Mouse (Mus musculus) kidney, postnatal 0 days (tissue): ENCODE data around the gene Hmgb1. TPM values are rescaled to one million over a fixed set of nuclear protein-coding genes. Genes with fewer than 3 reads are reported as not detected.

Experiments used
- ATAC-seq: fragments of 200-750 bp; cut with Nextera tagmentation; replicated peaks from 2 replicates; pipeline ENCODE4 v1.8.0; 2017; ENCODE audit warnings: low read depth, moderate number of reproducible peaks, moderate TSS enrichment, moderate library complexity; ENCODE audit not compliant: low FRiP score
- DNase-seq: peaks from one replicate; pipeline ENCODE4 v3.0.0-alpha.2; 2016; ENCODE audit warnings: low spot score
- H3K27ac ChIP-seq: fragments of 300-500 bp; sonication (generic); 2 replicates; pipeline ENCODE4 v1.5.1; 2014; ENCODE audit warnings: mild to moderate bottlenecking
- H3K27me3 ChIP-seq: fragments of 300-500 bp; sonication (generic); 2 replicates; pipeline ENCODE4 v1.6.1; 2014; ENCODE audit warnings: low read length, mixed read lengths; ENCODE audit not compliant: insufficient read depth
- H3K36me3 ChIP-seq: fragments of 300-500 bp; sonication (generic); 2 replicates; pipeline ENCODE4 v1.6.1; 2014; ENCODE audit warnings: low read length, mixed read lengths; ENCODE audit not compliant: insufficient read depth
- H3K4me1 ChIP-seq: fragments of 300-500 bp; sonication (generic); replicated peaks from 2 replicates; pipeline ENCODE4 v1.6.1; 2014; ENCODE audit warnings: antibody characterized with exemption, low read length, mixed read lengths; ENCODE audit not compliant: insufficient read depth
- H3K4me2 ChIP-seq: fragments of 300-500 bp; sonication (generic); 2 replicates; pipeline ENCODE4 v1.6.1; 2014; ENCODE audit warnings: mild to moderate bottlenecking, low read length, moderate library complexity, mixed read lengths
- H3K4me3 ChIP-seq: fragments of 300-500 bp; sonication (generic); replicated peaks from 2 replicates; pipeline ENCODE4 v1.5.1; 2014; ENCODE audit warnings: low read depth, low read length
- H3K9ac ChIP-seq: fragments of 300-500 bp; sonication (generic); 2 replicates; pipeline ENCODE4 v1.6.1; 2014; ENCODE audit warnings: low read depth, low read length
- H3K9me3 ChIP-seq: fragments of 300-500 bp; sonication (generic); replicated peaks from 2 replicates; pipeline ENCODE4 v1.6.1; 2016; ENCODE audit warnings: low read length, inconsistent platforms, mixed read lengths
- CTCF ChIP-seq: IDR thresholded peaks from 2 replicates; pipeline ENCODE4 v1.5.1; 2016; ENCODE audit warnings: antibody characterized with exemption, low read depth, mild to moderate bottlenecking, moderate library complexity
- WGBS: fragments of 180-500 bp; shearing (Covaris S2); extraction: QIAGEN DNeasy Blood & Tissue Kit; methylation state at CpG from one replicate; pipeline ENCODE4 v1.1.7; 2014; 5-methylcytosine and 5-hydroxymethylcytosine counted together
- polyA plus RNA-seq: library from polyadenylated mRNA; unstranded; fragments of >200 nt; fragmentation: Nextera tagmentation; extraction: Ambion mirVana; gene quantifications from 2 replicates; pipeline ENCODE4 v1.2.1, GENCODE M21; 2015

The Hmgb1 gene
- polyA plus RNA-seq, 1 experiment from 2014 or later = 1,196 TPM

DNA sequence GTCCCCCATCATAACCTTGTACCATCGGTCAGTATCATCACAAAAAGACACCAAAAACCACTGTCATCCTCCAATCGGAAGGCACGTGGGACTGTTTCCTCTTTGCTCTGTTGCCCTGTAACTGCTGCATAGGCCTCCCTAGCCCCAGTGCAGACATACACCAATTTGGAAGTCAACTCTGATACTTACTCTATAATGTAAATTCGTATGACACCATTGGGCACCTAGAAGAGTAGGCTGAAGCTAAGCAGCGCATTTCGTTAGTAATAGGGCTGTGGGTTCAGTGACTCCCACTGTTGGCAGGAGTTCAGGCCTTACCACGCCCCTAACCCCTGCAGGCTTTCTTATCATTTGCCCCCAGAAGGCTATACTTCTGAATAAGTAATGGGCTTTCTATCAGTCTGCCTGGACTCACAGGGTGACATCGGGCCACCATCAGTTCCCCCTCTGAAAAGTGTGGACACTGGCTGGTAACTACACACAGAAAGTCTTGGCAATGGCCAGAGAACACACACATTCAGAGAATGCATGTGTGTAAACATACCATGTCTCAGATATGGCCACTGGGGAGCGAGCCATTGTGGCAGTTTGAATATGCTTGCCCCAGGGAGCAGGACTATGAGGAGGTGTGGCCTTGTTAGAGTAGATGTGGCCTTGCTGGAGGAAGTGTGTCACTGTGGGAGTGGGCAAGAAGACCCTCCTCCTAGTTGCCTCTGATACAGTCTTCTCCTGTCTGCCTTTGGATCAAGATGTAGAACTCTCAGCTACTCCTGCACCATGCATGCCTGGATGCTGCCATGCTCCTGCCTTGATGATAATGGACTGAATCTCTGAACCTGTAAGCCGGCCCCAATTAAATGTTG lies 97.7 kb downstream of the Hmgb1 start:
- DNase-seq (no peak), ATAC-seq (no peak)
- no peak overlapping the region for H3K9ac ChIP-seq
- H3K4me1 ChIP-seq = no peaks in the 10 kb centered on the region
- H3K9me3 ChIP-seq = no peaks in the 10 kb centered on the region
- no peaks in the 10 kb centered on the region for H3K36me3 ChIP-seq
- no peaks in the 10 kb centered on the region for H3K27me3 ChIP-seq
- no peak overlapping the region for H3K27ac ChIP-seq
- H3K4me2 ChIP-seq = no peak overlapping the region
- no peak for TF ChIP-seq CTCF
- no peak overlapping the region for H3K4me3 ChIP-seq
- 92% methylated on average over 10 of the region's 10 CpGs for WGBS

DNA sequence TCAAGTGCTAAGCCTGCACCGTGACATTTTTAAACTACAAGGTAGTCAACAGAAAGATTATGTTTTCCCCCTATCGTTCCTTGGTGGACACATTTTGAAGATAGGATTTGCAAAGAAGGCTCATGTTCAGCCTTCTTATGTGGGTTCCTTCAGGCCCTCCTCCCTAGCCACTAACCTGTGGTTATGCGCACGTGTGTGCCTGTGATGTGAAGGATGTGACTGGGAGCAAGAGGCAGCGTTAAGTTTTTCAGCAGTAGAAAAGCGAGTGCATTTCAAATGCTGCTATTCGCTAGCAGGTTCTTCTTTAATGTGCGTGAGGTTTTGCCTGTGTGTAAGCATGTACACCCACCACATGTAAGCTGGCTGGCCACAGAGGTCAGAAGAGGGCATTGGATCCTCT lies 103.8 kb downstream of the Hmgb1 start:
- ATAC-seq = no peak
- Histone ChIP-seq H3K27ac (no peak overlapping the region), H3K4me3 (no peak overlapping the region), H3K4me2 (no peak overlapping the region), H3K27me3 (no peaks in the 10 kb centered on the region), H3K4me1 (peaks cover 8% of the 10 kb centered on the region; the same call in 1 of the 2 replicates), H3K36me3 (no peaks in the 10 kb centered on the region), H3K9ac (no peak overlapping the region), H3K9me3 (no peaks in the 10 kb centered on the region)
- no peak for DNase-seq
- 95% methylated on average over 8 of the region's 8 CpGs for WGBS
- TF ChIP-seq CTCF = no peak

DNA sequence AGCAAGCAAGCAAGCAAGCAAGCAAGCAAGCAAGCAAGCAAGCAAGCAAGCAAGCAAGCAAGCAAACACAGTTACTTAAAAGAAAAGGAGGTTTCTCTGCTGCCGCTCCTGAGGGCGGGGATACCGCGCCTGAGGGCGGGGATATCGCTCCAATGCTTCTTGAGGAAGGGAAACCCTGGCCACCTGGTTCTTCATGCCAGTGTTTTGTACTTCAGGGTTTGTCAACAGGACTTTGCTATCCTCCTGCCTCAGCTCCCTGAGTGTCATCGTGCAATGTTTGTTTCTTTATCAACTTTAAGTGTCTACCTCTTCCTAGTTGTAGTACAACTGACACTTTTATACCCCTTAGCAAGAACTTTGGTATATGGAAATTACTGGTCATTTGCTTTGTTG lies 104.5 kb downstream of the Hmgb1 start:
- H3K36me3 ChIP-seq = no peaks in the 10 kb centered on the region
- ATAC-seq (no peak), DNase-seq (no peak)
- 38% methylated on average over 7 of the region's 7 CpGs for WGBS
- H3K9ac ChIP-seq = no peak overlapping the region
- H3K9me3 ChIP-seq = no peaks in the 10 kb centered on the region
- no peak overlapping the region for H3K27ac ChIP-seq
- peaks cover 8% of the 10 kb centered on the region; the same call in 1 of the 2 replicates for H3K4me1 ChIP-seq
- TF ChIP-seq CTCF = no peak
- H3K27me3 ChIP-seq = no peaks in the 10 kb centered on the region
- H3K4me2 ChIP-seq = peak overlapping the region; percentile 22; the same call in 1 of the 2 replicates
- H3K4me3 ChIP-seq = no peak overlapping the region

DNA sequence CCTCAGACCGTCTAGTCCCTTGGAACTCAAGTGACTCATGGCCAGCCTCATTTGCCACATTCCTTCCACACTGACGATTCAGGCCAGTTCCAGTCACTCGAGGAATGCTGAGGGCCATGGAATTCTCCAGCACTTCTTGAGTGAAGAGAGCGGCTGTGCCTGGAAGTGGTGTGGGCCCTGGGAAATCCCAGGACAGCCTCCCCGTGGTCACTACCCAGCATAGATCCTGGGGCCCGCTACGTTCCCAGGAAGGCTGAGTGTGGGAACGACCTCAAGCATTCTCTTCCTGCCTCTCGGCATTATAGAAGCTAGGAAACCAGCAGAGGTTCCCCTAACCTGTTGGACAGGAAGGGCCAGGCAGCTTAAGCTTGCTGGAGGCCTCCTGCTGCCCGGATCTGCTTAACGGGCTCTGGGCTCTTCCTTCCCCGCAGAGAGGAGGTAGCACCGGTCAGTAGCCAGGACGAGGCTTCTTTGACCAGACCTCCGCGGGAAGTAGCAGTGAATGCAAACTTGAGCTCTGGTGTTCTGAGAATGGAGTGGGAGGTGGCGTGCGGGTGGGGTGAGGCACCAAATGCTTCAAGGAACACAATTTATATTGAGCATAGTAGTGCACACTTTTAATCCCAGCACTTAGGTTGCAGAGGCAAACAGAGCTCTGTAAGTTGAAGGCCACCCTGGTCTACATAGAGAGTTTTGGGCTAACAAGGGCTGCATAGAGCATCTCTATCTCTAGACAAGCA lies 105.1 kb downstream of the Hmgb1 start:
- no peaks in the 10 kb centered on the region for H3K27me3 ChIP-seq
- H3K4me1 ChIP-seq = peaks cover 8% of the 10 kb centered on the region; the same call in 1 of the 2 replicates
- H3K9me3 ChIP-seq = no peaks in the 10 kb centered on the region
- ATAC-seq = peak; percentile 66; the same call in 1 of the 2 replicates
- DNase-seq = peak; percentile 49
- 13% methylated on average over 18 of the region's 18 CpGs for WGBS
- H3K9ac ChIP-seq = 0 out of 2 replicates have a peak overlapping the region, but pooled peaks have one; percentile 18
- H3K27ac ChIP-seq = peak overlapping the region; percentile 31; the same call in 1 of the 2 replicates
- peak; percentile 19; the same call in 1 of the 2 replicates for TF ChIP-seq CTCF
- H3K4me2 ChIP-seq = peak overlapping the region; percentile 22; the same call in 1 of the 2 replicates
- H3K36me3 ChIP-seq = no peaks in the 10 kb centered on the region
- no peak overlapping the region for H3K4me3 ChIP-seq

DNA sequence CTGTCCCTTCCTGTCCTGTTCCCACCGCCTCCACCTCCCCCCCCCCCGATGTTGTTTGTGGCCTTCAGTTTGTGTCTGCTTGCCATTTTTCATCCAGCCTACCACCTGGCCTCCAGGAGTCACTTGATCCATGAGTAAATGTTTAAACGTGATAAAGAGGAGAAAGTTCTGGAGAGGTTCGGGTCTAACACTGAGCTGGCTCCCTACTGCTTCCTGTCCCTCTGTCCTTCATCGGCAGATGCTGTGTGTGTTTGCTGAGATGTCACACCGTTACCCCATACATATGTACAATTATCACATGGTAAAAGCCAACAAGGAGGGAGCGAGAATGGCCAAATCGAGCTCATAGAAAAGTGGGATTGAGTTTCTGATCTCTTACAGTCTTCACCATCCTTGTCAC lies 107.2 kb downstream of the Hmgb1 start:
- no peaks in the 10 kb centered on the region for H3K36me3 ChIP-seq
- no peak for TF ChIP-seq CTCF
- ATAC-seq (no peak), DNase-seq (no peak)
- no peak overlapping the region for H3K4me2 ChIP-seq
- H3K9ac ChIP-seq = no peak overlapping the region
- H3K27ac ChIP-seq = no peak overlapping the region
- peaks cover 8% of the 10 kb centered on the region; the same call in 1 of the 2 replicates for H3K4me1 ChIP-seq
- no peaks in the 10 kb centered on the region for H3K9me3 ChIP-seq
- H3K4me3 ChIP-seq = no peak overlapping the region
- no peaks in the 10 kb centered on the region for H3K27me3 ChIP-seq
- WGBS = 84% methylated on average over 8 of the region's 8 CpGs

DNA sequence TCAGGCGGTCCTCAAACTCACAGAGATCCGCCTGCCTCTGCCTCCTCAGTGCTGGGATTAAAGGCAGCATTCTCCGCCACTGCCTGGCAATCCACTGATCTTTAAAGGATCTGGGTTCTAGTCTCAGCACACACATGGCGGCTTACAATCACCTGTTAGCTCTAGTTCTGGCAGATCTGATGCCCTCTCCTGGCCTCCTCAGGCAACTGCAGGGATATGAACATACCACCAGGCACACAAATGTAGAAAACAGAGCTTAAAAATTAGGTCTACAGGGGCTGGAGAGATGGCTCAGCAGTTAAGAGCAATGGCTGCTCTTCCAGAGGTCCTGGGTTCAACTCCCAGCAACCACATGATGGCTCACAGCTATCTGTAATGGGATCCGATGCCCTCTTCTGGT lies 112.7 kb downstream of the Hmgb1 start:
- peak; percentile 36; the same call in 1 of the 2 replicates for TF ChIP-seq CTCF
- DNase-seq (no peak), ATAC-seq (no peak)
- WGBS = 97% methylated on average over 5 of the region's 5 CpGs
- Histone ChIP-seq H3K9me3 (no peaks in the 10 kb centered on the region), H3K4me3 (no peak overlapping the region), H3K4me2 (no peak overlapping the region), H3K27me3 (no peaks in the 10 kb centered on the region), H3K4me1 (no peaks in the 10 kb centered on the region), H3K36me3 (no peaks in the 10 kb centered on the region), H3K27ac (no peak overlapping the region), H3K9ac (no peak overlapping the region)
